Mouse (Mus musculus): ENCODE results near the gene Uvrag. TPM values are rescaled to one million over a fixed set of nuclear protein-coding genes. Genes with fewer than 3 reads are reported as not detected.

Gene Uvrag
- total and polyA plus RNA-seq, 3 experiments = 15.0 to 19.5 TPM; not detected in 1

DNA sequence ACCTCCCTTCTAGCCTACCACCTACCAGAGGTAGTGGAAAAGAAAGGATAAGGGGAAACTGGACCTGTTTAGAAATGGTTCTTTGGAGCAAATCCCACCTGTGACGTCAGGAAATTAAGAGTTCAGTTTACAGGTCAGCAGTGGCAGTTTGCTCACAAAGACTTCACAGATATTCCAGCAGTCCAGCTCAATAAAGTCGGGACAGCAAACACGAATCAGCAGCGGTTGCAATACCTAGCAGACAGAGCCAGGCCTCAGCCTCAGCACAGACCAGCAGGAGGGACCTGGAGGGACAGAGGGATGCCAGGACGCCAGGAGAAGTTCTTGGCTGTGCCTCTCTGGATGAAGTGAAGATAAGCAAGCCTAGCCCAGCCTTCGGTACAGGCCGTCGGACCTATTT lies 108.9 kb downstream of the Uvrag start:
- TF ChIP-seq MYB (IDR thresholded peaks at IDR 0.05; ENCODE audit: low read depth, low read length) = no peak
- no peak for TF ChIP-seq MYC (IDR thresholded peaks at IDR 0.05; ENCODE audit: low read depth, low read length)
- TF ChIP-seq MAZ (IDR thresholded peaks at IDR 0.05; ENCODE audit: low read depth, low read length) = no peak
- TF ChIP-seq USF1 (IDR thresholded peaks at IDR 0.05; ENCODE audit: low read depth, low read length) = no peak
- no peak for TF ChIP-seq MXI1 (IDR thresholded peaks at IDR 0.05; ENCODE audit: low read depth, low read length)
- H3K4me1 ChIP-seq (ENCODE audit: control insufficient read depth in 1 of 2, insufficient read depth in 2 of 2, low read length in 2 of 2) = peaks cover 0 to 3% of the 10 kb centered on the region in 2 experiments; a peak in 1 of 4 replicates
- no peaks in the 10 kb centered on the region for H3K27me3 ChIP-seq (ENCODE audit: control insufficient read depth in 1 of 2, insufficient read depth in 2 of 2, low read length in 2 of 2)
- H3K36me3 ChIP-seq (ENCODE audit: control insufficient read depth in 1 of 2, insufficient read depth in 2 of 2, low read length in 2 of 2) = no peaks in the 10 kb centered on the region; a peak in 1 of 4 replicates
- no peak overlapping the region for H3K4me3 ChIP-seq (ENCODE audit: control insufficient read depth in 1 of 2, insufficient read depth in 1 of 2, low read depth in 2 of 2, low read length in 2 of 2)
- H3K9me3 ChIP-seq (replicated peaks; ENCODE audit: insufficient read depth, low read length) = no peaks in the 10 kb centered on the region
- no peak for DNase-seq (ENCODE audit: low read depth, low spot score)
- no peak overlapping the region for H3K27ac ChIP-seq (ENCODE audit: control insufficient read depth, low read depth, low read length)
- H3K79me2 ChIP-seq (ENCODE audit: control insufficient read depth, insufficient read depth, low read length, poor library complexity) = no peaks in the 10 kb centered on the region
- no peak overlapping the region for H3K9ac ChIP-seq (ENCODE audit: control insufficient read depth, low read depth, low read length, poor library complexity, severe bottlenecking)

DNA sequence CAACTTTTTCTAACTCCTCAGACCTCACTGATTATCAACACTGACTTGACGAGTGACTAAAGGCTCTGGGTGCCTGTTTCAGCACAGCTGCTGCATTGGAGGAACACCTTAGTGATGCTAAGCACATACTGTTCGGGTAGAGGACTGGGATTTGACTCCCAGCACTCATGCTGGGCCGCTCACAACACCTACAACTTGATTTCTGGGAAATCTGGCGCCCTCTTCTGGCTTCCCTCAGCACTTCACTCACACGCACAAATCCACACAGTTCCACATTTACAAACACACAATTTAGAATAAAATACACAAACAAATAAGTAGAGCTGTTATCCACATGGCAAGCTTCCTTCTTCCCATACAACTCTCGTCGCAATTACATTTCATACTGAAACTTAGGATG lies 112.8 kb downstream of the Uvrag start:
- H3K9me3 ChIP-seq (replicated peaks; ENCODE audit: insufficient read depth, low read length) = no peaks in the 10 kb centered on the region
- no peak overlapping the region for H3K27ac ChIP-seq (ENCODE audit: control insufficient read depth, low read depth, low read length)
- H3K79me2 ChIP-seq (ENCODE audit: control insufficient read depth, insufficient read depth, low read length, poor library complexity) = no peaks in the 10 kb centered on the region; the same call in 1 of the 2 replicates
- H3K36me3 ChIP-seq (ENCODE audit: control insufficient read depth in 1 of 2, insufficient read depth in 2 of 2, low read length in 2 of 2) = no peaks in the 10 kb centered on the region
- H3K9ac ChIP-seq (ENCODE audit: control insufficient read depth, low read depth, low read length, poor library complexity, severe bottlenecking) = no peak overlapping the region
- DNase-seq (ENCODE audit: low read depth, low spot score) = peak; percentile 46
- no peaks in the 10 kb centered on the region for H3K27me3 ChIP-seq (ENCODE audit: control insufficient read depth in 1 of 2, insufficient read depth in 2 of 2, low read length in 2 of 2)
- no peak for TF ChIP-seq GABPA (IDR thresholded peaks at IDR 0.05; ENCODE audit: low read depth, low read length)
- TF ChIP-seq ZC3H11A (IDR thresholded peaks at IDR 0.05; ENCODE audit: low read depth, low read length) = peak; percentile 25; the same call in 1 of the 2 replicates
- no peak for TF ChIP-seq TBP (IDR thresholded peaks at IDR 0.05; ENCODE audit: low read depth, low read length)
- TF ChIP-seq ZKSCAN1 (IDR thresholded peaks at IDR 0.05; ENCODE audit: low read depth, low read length) = no peak
- TF ChIP-seq SIN3A (IDR thresholded peaks at IDR 0.05; ENCODE audit: low read length) = no peak
- no peak for TF ChIP-seq GATA1 (IDR thresholded peaks at IDR 0.05; ENCODE audit: low read depth, low read length)
- TF ChIP-seq USF1 (IDR thresholded peaks at IDR 0.05; ENCODE audit: low read depth, low read length) = no peak
- TF ChIP-seq POLR2AphosphoS2 (IDR thresholded peaks at IDR 0.05; ENCODE audit: low read length) = no peak
- no peak for TF ChIP-seq BHLHE40 (IDR thresholded peaks at IDR 0.05; ENCODE audit: borderline replicate concordance, low read depth, low read length)
- no peak for TF ChIP-seq MYC (IDR thresholded peaks at IDR 0.05; ENCODE audit: low read depth, low read length)
- no peak for TF ChIP-seq MEF2A (IDR thresholded peaks at IDR 0.05; ENCODE audit: extremely low read depth, insufficient replicate concordance, low read depth, low read length, poor library complexity, severe bottlenecking)
- no peak for TF ChIP-seq EP300 (IDR thresholded peaks at IDR 0.05; ENCODE audit: low read depth in 1 of 2, low read length in 2 of 2)
- peak; percentile 42 for TF ChIP-seq RAD21 (IDR thresholded peaks at IDR 0.05; ENCODE audit: low read depth, low read length)
- peak; percentile 55 to 65 (median 63) for TF ChIP-seq CTCF (IDR thresholded peaks at IDR 0.05 in 2 of 3, conservative IDR thresholded peaks at IDR 0.05 in 1 of 3; ENCODE audit: control insufficient read depth in 1 of 3, insufficient read depth in 1 of 3, low read depth in 2 of 3, low read length in 3 of 3, poor library complexity in 1 of 3, severe bottlenecking in 1 of 3)
- peak; percentile 40 for TF ChIP-seq SMC3 (IDR thresholded peaks at IDR 0.05; ENCODE audit: low read depth, low read length)
- no peak for TF ChIP-seq POLR2AphosphoS5 (IDR thresholded peaks at IDR 0.05; ENCODE audit: borderline replicate concordance, low read depth, low read length)
- no peak for TF ChIP-seq TCF12 (IDR thresholded peaks at IDR 0.05; ENCODE audit: low read depth, low read length)
- TF ChIP-seq MYB (IDR thresholded peaks at IDR 0.05; ENCODE audit: low read depth, low read length) = no peak
- no peak overlapping the region for H3K4me3 ChIP-seq (ENCODE audit: control insufficient read depth in 1 of 2, insufficient read depth in 1 of 2, low read depth in 2 of 2, low read length in 2 of 2)
- peaks cover 0 to 3% of the 10 kb centered on the region in 2 experiments; a peak in 1 of 4 replicates for H3K4me1 ChIP-seq (ENCODE audit: control insufficient read depth in 1 of 2, insufficient read depth in 2 of 2, low read length in 2 of 2)
